Mouse (Mus musculus) erythroblast, embryonic 14.5 days (primary cell): Measurements from ENCODE around the gene Gm7075.

Source experiments
- GATA1 ChIP-seq: IDR thresholded peaks from 2 replicates; pipeline ENCODE4 v1.6.1; 2012; ENCODE audit warnings: low read length, inconsistent platforms, mixed read lengths
- TAL1 ChIP-seq: IDR thresholded peaks from 3 replicates; pipeline ENCODE4 v1.6.1; 2012; ENCODE audit warnings: low read length, inconsistent platforms, mixed read lengths

DNA sequence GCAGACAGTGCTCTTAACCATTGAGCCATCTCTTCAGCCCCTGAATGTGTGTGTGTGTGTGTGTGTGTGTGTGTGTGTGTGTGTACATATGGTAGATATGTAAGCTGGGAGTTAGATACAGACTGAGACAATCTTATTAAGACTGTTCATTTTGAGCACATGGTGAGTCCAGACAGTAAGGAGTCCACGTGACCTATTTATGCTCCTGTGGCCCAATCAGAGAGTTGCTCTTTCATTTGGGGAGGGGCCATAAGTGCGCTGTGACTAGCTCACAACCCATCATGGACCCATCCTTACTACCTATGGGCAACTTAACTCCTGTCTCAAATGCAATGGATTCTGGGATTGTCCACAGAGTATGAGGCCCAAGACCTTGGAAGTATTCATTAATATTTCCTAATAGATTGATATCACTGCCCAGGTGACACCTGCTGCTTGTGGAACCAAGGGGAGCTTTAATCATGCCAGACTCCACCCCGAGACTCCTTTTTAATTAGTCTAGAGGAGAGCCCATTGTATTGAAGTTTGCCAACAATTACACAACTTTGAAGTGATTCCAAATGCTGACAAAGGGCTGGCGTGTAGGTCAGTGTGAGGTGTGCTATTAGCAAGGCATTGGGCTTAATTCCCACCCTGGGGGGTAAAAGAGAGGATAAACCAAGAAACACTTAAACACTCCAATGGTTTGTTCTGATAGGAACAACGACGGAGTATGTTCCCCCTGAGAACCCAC lies 42.5 kb downstream of the Gm7075 start:
- TF ChIP-seq TAL1 (no peak), GATA1 (no peak)
